8 mouse cellular contexts compared by ENCODE assay signal in the genomic region with DNA sequence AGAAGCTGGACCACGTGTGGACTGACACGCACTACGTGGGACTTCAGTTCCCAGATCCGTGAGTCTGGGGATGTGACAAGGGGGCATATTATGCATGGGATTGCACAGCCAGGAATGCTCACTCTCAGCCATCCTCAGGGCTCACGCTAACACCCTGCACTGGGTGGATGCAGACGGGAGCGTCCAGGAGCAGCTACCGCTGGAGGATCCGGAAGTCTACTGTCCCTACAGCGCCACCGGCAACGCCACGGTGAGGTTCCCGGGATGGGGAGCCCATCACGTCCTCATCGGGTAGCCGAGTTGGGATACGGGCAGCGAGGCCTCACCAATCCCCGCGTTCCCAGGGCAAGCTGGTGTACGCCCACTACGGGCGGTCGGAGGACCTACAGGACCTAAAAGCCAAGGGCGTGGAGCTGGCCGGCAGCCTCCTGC. TPM values are rescaled to one million over a fixed set of nuclear protein-coding genes. Genes with fewer than 3 reads are reported as not detected.
DNase-seq lines count a peak whose midpoint lies in the region; ATAC-seq and TF ChIP-seq lines count a peak whose summit lies in the region.

No protein-coding gene starts in this region.

- peak overlapping the region; percentile 63 for H3K4me3 ChIP-seq in testis, adult 2 months (ENCODE audit: control insufficient read depth, low read depth, low read length)
- H3K4me3 ChIP-seq in forebrain, embryonic 10.5 days: peak overlapping the region; percentile 47
- H3K4me3 ChIP-seq in lung, embryonic 16.5 days (ENCODE audit: low read length): peak overlapping the region; percentile 20

- H3K36me3 ChIP-seq in testis, adult 2 months (ENCODE audit: control insufficient read depth, insufficient read depth, low read length): no peaks in the 10 kb centered on the region
- H3K36me3 ChIP-seq in forebrain, embryonic 10.5 days (replicated peaks): no peaks in the 10 kb centered on the region
- H3K36me3 ChIP-seq in lung, embryonic 16.5 days (ENCODE audit: control insufficient read depth, insufficient read depth, low read length): no peaks in the 10 kb centered on the region

- TF ChIP-seq POLR2A in testis, adult 2 months (IDR thresholded peaks at IDR 0.05; ENCODE audit: control insufficient read depth, low read depth, low read length): no peak

- H3K27me3 ChIP-seq in testis, adult 2 months (ENCODE audit: control insufficient read depth, insufficient read depth, low read length): no peaks in the 10 kb centered on the region
- H3K27me3 ChIP-seq in forebrain, embryonic 10.5 days (ENCODE audit: poor library complexity, severe bottlenecking): peaks cover 34% of the 10 kb centered on the region
- H3K27me3 ChIP-seq in lung, embryonic 16.5 days (ENCODE audit: control insufficient read depth, insufficient read depth, low read depth, low read length): peaks cover 5% of the 10 kb centered on the region

- peak overlapping the region; percentile 46 for H3K4me2 ChIP-seq in lung, embryonic 16.5 days (ENCODE audit: low read depth, low read length)

- H3K27ac ChIP-seq in testis, adult 2 months (ENCODE audit: control insufficient read depth, insufficient read depth, low read depth, low read length): no peak overlapping the region
- H3K27ac ChIP-seq in forebrain, embryonic 10.5 days: peak overlapping the region; percentile 56
- H3K27ac ChIP-seq in lung, embryonic 16.5 days (ENCODE audit: low read length): no peak overlapping the region

- TF ChIP-seq CTCF in testis, adult 2 months (IDR thresholded peaks at IDR 0.05; ENCODE audit: control insufficient read depth, insufficient read depth, insufficient replicate concordance, low read depth, low read length): peak; percentile 29; the same call in 1 of the 2 replicates

- no peak for ATAC-seq in lung, embryonic 16.5 days (ENCODE audit: low read depth)

- peaks cover 31% of the 10 kb centered on the region for H3K4me1 ChIP-seq in testis, adult 2 months (ENCODE audit: control insufficient read depth, insufficient read depth, low read length)
- peaks cover 19% of the 10 kb centered on the region for H3K4me1 ChIP-seq in forebrain, embryonic 10.5 days
- 0 out of 2 replicates have a peak, but pooled peaks cover 3% of the 10 kb centered on the region for H3K4me1 ChIP-seq in lung, embryonic 16.5 days (replicated peaks; ENCODE audit: control insufficient read depth, insufficient read depth, low read length)

- H3K9ac ChIP-seq in lung, embryonic 16.5 days (ENCODE audit: low read length): 0 out of 2 replicates have a peak overlapping the region, but pooled peaks have one; percentile 2

- H3K9me3 ChIP-seq in forebrain, embryonic 10.5 days: no peaks in the 10 kb centered on the region
- no peaks in the 10 kb centered on the region for H3K9me3 ChIP-seq in lung, embryonic 16.5 days (ENCODE audit: control insufficient read depth, low read length)

- DNase-seq in testis, postnatal 14 days (ENCODE audit: low spot score): no peak
- peak; percentile 47 for DNase-seq in forebrain, embryonic 10.5 days (ENCODE audit: extremely low spot score, low spot score)
- DNase-seq in heart, postnatal 4 days: peak; percentile 41
- DNase-seq in layer of hippocampus, postnatal 25 days (ENCODE audit: extremely low spot score in 1 of 2, low spot score in 1 of 2): peak; percentile 31 to 54
- peak; percentile 50 to 55 for DNase-seq in right cerebral cortex, adult 2 months (ENCODE audit: low spot score in 2 of 2)
- no peak for DNase-seq in thymus, postnatal 14 days

- 7% methylated on average over 27 of the region's 27 CpGs for WGBS in forebrain, embryonic 10.5 days
- 9% methylated on average over 27 of the region's 27 CpGs for WGBS in lung, embryonic 16.5 days

RNA-seq across cellular contexts. Expression of a gene that starts 4.8 kb away (rescaled TPM):
- polyA plus RNA-seq in testis, adult 2 months (2012; rRNA removed): 4.5 and 5.2 TPM in 2 replicates
- 1.3 and 2.5 TPM in 2 replicates for polyA plus RNA-seq in forebrain, embryonic 10.5 days (2016; fragmentation: Nextera tagmentation; extraction: Ambion mirVana)
- under 1 TPM in 1 of 2 experiments, not detected in 1; 0.10 TPM for total RNA-seq in heart, postnatal 4 days (2021)
- total RNA-seq in layer of hippocampus, postnatal 25 days (2021): 10 to 100 TPM; 13.3 to 15.8 TPM
- polyA plus RNA-seq in lung, embryonic 16.5 days (2015; fragmentation: Nextera tagmentation; extraction: Ambion mirVana): 0.46 and 1.4 TPM in 2 replicates

RNA-seq across cellular contexts. Expression of a gene that starts 21.2 kb away (rescaled TPM):
- polyA plus RNA-seq in testis, adult 2 months (2012; rRNA removed): 0.25 TPM in 2 replicates
- 2.0 and 4.8 TPM in 2 replicates for polyA plus RNA-seq in forebrain, embryonic 10.5 days (2016; fragmentation: Nextera tagmentation; extraction: Ambion mirVana)
- not detected for total RNA-seq in heart, postnatal 4 days (2021)
- 100 to 1,000 TPM; 129 to 132 TPM for total RNA-seq in layer of hippocampus, postnatal 25 days (2021)
- polyA plus RNA-seq in lung, embryonic 16.5 days (2015; fragmentation: Nextera tagmentation; extraction: Ambion mirVana): 0.51 and 0.60 TPM in 2 replicates

RNA-seq across cellular contexts. Expression of a gene that starts 26.4 kb away (rescaled TPM):
- 43.0 and 45.2 TPM in 2 replicates for polyA plus RNA-seq in testis, adult 2 months (2012; rRNA removed)
- polyA plus RNA-seq in forebrain, embryonic 10.5 days (2016; fragmentation: Nextera tagmentation; extraction: Ambion mirVana): 14.2 and 15.1 TPM in 2 replicates
- total RNA-seq in heart, postnatal 4 days (2021): 10 to 100 TPM; 25.2 to 28.8 TPM
- total RNA-seq in layer of hippocampus, postnatal 25 days (2021): 10 to 100 TPM; 33.6 TPM
- polyA plus RNA-seq in lung, embryonic 16.5 days (2015; fragmentation: Nextera tagmentation; extraction: Ambion mirVana): 30.4 and 30.7 TPM in 2 replicates

RNA-seq across cellular contexts. Expression of a gene that starts 39.1 kb away (rescaled TPM):
- polyA plus RNA-seq in testis, adult 2 months (2012; rRNA removed): 98.5 and 102 TPM in 2 replicates
- polyA plus RNA-seq in forebrain, embryonic 10.5 days (2016; fragmentation: Nextera tagmentation; extraction: Ambion mirVana): 61.7 and 62.5 TPM in 2 replicates
- 100 to 1,000 TPM; 133 to 137 TPM for total RNA-seq in heart, postnatal 4 days (2021)
- total RNA-seq in layer of hippocampus, postnatal 25 days (2021): 1 to 10 TPM; 6.7 to 9.2 TPM
- 119 and 123 TPM in 2 replicates for polyA plus RNA-seq in lung, embryonic 16.5 days (2015; fragmentation: Nextera tagmentation; extraction: Ambion mirVana)

RNA-seq across cellular contexts. Expression of a gene that starts 41.2 kb away (rescaled TPM):
- 369 and 402 TPM in 2 replicates for polyA plus RNA-seq in testis, adult 2 months (2012; rRNA removed)
- 287 and 288 TPM in 2 replicates for polyA plus RNA-seq in forebrain, embryonic 10.5 days (2016; fragmentation: Nextera tagmentation; extraction: Ambion mirVana)
- 100 to 1,000 TPM; 560 to 578 TPM for total RNA-seq in heart, postnatal 4 days (2021)
- total RNA-seq in layer of hippocampus, postnatal 25 days (2021): 100 to 1,000 TPM; 648 to 692 TPM
- polyA plus RNA-seq in lung, embryonic 16.5 days (2015; fragmentation: Nextera tagmentation; extraction: Ambion mirVana): 379 and 400 TPM in 2 replicates

Comparison
In these comparisons a context has a peak if more than half of its experiments do, and no peak if none do; other contexts are left out.
1. DNase-seq: peak in forebrain, embryonic 10.5 days (single experiment), heart, postnatal 4 days (single experiment), layer of hippocampus, postnatal 25 days (2 of 2) and right cerebral cortex, adult 2 months (2 of 2); none in testis, postnatal 14 days (single experiment) and thymus, postnatal 14 days (single experiment).
2. Peak in every context shown above with its lines, with median percentiles within 50 percentile points of each other: H3K4me3 ChIP-seq.